13 mouse cellular contexts compared by ENCODE assay signal in the genomic region with DNA sequence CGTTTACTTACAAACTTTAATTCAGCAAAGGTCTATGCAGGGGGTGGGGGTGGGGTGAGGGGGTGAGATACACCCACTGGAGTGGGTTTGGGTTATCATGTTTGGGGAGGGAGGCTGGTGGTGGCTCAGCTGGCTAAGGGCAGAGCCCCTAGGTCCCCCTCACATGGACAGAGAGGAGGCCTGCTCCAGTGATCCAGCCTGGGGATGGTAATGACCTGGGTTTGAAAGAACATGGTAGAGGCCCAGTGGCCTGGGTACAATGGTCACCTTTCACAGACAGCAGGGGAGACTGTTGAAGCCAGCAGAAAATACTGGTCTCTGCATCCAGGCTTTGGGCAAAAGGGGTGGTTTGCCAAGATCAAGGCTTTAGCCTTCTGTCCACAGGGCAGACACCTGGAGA. TPM values are rescaled to one million over a fixed set of nuclear protein-coding genes. Genes with fewer than 3 reads are reported as not detected.
DNase-seq lines count a peak whose midpoint lies in the region; ATAC-seq and TF ChIP-seq lines count a peak whose summit lies in the region.
"Had no signal": no experiment of that assay in that cellular context is flagged by ENCODE, and none has a peak within 500 bp of the region (broad histone marks: within the 10 kb centered on the region; RNA-seq: fewer than 3 reads in every experiment).

No protein-coding gene starts in this region.

- H3K79me2 ChIP-seq in MEL (ENCODE audit: control insufficient read depth, insufficient read depth, low read length, poor library complexity): peaks cover 35% of the 10 kb centered on the region

- no peak for TF ChIP-seq CTCF in MEL (IDR thresholded peaks at IDR 0.05 in 2 of 3, conservative IDR thresholded peaks at IDR 0.05 in 1 of 3; ENCODE audit: control insufficient read depth in 1 of 3, insufficient read depth in 1 of 3, low read depth in 2 of 3, low read length in 3 of 3, poor library complexity in 1 of 3, severe bottlenecking in 1 of 3)
- TF ChIP-seq CTCF in liver, embryonic 14.5 days (IDR thresholded peaks at IDR 0.05; ENCODE audit: low read depth): no peak

- 74% methylated on average over 1 of the region's 1 CpGs for WGBS in heart, embryonic 13.5 days
- WGBS in lung, embryonic 16.5 days: 82% methylated on average over 1 of the region's 1 CpGs
- WGBS in liver, embryonic 14.5 days (ENCODE audit: insufficient replicate concordance): 71% methylated on average over 1 of the region's 1 CpGs

- no peak for TF ChIP-seq EP300 in MEL (IDR thresholded peaks at IDR 0.05; ENCODE audit: low read depth in 1 of 2, low read length in 2 of 2)
- TF ChIP-seq EP300 in liver, embryonic 14.5 days (IDR thresholded peaks at IDR 0.05; ENCODE audit: low read depth): no peak

- peaks cover 19% of the 10 kb centered on the region for H3K4me1 ChIP-seq in heart, embryonic 13.5 days
- H3K4me1 ChIP-seq in lung, embryonic 16.5 days (replicated peaks; ENCODE audit: control insufficient read depth, insufficient read depth, low read length): peaks cover 7% of the 10 kb centered on the region
- peaks cover 9 to 17% of the 10 kb centered on the region in 2 experiments; a peak in 3 of 4 replicates for H3K4me1 ChIP-seq in MEL (ENCODE audit: control insufficient read depth in 1 of 2, insufficient read depth in 2 of 2, low read length in 2 of 2)
- H3K4me1 ChIP-seq in liver, embryonic 14.5 days (replicated peaks; ENCODE audit: control insufficient read depth in 2 of 2, insufficient read depth in 2 of 2, low read length in 1 of 2): peaks cover 8 to 16% of the 10 kb centered on the region in 2 experiments

- no peak for TF ChIP-seq POLR2A in MEL (IDR thresholded peaks at IDR 0.05; ENCODE audit: control insufficient read depth in 1 of 2, insufficient read depth in 1 of 2, low read depth in 1 of 2, low read length in 2 of 2, poor library complexity in 1 of 2)

- no peaks in the 10 kb centered on the region for H3K9me3 ChIP-seq in heart, embryonic 13.5 days
- no peaks in the 10 kb centered on the region for H3K9me3 ChIP-seq in lung, embryonic 16.5 days (ENCODE audit: control insufficient read depth, low read length)
- H3K9me3 ChIP-seq in MEL (replicated peaks; ENCODE audit: insufficient read depth, low read length): no peaks in the 10 kb centered on the region
- H3K9me3 ChIP-seq in liver, embryonic 14.5 days (ENCODE audit: control insufficient read depth, low read length): no peaks in the 10 kb centered on the region

- TF ChIP-seq RAD21 in MEL (IDR thresholded peaks at IDR 0.05; ENCODE audit: low read depth, low read length): no peak

- no peak for ATAC-seq in heart, embryonic 13.5 days (ENCODE audit: extremely low read depth, insufficient number of reproducible peaks, low FRiP score, low TSS enrichment)
- ATAC-seq in lung, embryonic 16.5 days (ENCODE audit: low read depth): no peak
- ATAC-seq in liver, embryonic 14.5 days (ENCODE audit: insufficient read depth): no peak

- H3K9ac ChIP-seq in heart, embryonic 13.5 days: no peak overlapping the region
- H3K9ac ChIP-seq in lung, embryonic 16.5 days (ENCODE audit: low read length): no peak overlapping the region
- peak overlapping the region; percentile 68 for H3K9ac ChIP-seq in MEL (ENCODE audit: control insufficient read depth, low read depth, low read length, poor library complexity, severe bottlenecking)
- no peak overlapping the region for H3K9ac ChIP-seq in liver, embryonic 14.5 days (replicated peaks)

- H3K27ac ChIP-seq in heart, embryonic 13.5 days (replicated peaks): peak overlapping the region; percentile 71; the same call in 1 of the 2 replicates
- H3K27ac ChIP-seq in lung, embryonic 16.5 days (ENCODE audit: low read length): peak overlapping the region; percentile 62; the same call in 1 of the 2 replicates
- H3K27ac ChIP-seq in MEL (ENCODE audit: control insufficient read depth, low read depth, low read length): no peak overlapping the region
- no peak overlapping the region for H3K27ac ChIP-seq in liver, embryonic 14.5 days

- peaks cover 79% of the 10 kb centered on the region for H3K36me3 ChIP-seq in heart, embryonic 13.5 days
- H3K36me3 ChIP-seq in lung, embryonic 16.5 days (ENCODE audit: control insufficient read depth, insufficient read depth, low read length): peaks cover 37% of the 10 kb centered on the region
- peaks cover 19 to 32% of the 10 kb centered on the region in 2 experiments for H3K36me3 ChIP-seq in MEL (ENCODE audit: control insufficient read depth in 1 of 2, insufficient read depth in 2 of 2, low read length in 2 of 2)
- H3K36me3 ChIP-seq in liver, embryonic 14.5 days (replicated peaks; ENCODE audit: control insufficient read depth, insufficient read depth, low read depth): peaks cover 40% of the 10 kb centered on the region

- no peak overlapping the region for H3K4me2 ChIP-seq in heart, embryonic 13.5 days
- H3K4me2 ChIP-seq in lung, embryonic 16.5 days (ENCODE audit: low read depth, low read length): 0 out of 2 replicates have a peak overlapping the region, but pooled peaks have one; percentile 78
- H3K4me2 ChIP-seq in liver, embryonic 14.5 days (ENCODE audit: low read depth): peak overlapping the region; percentile 95

- H3K4me3 ChIP-seq in heart, embryonic 13.5 days: no peak overlapping the region
- no peak overlapping the region for H3K4me3 ChIP-seq in lung, embryonic 16.5 days (ENCODE audit: low read length)
- peak overlapping the region in 1 of 2 experiments; percentile 62; a peak in 2 of 4 replicates for H3K4me3 ChIP-seq in MEL (ENCODE audit: control insufficient read depth in 1 of 2, insufficient read depth in 1 of 2, low read depth in 2 of 2, low read length in 2 of 2)
- no peak overlapping the region for H3K4me3 ChIP-seq in liver, embryonic 14.5 days (ENCODE audit: insufficient read depth in 1 of 2, low read depth in 2 of 2, low read length in 2 of 2)

- intact Hi-C loops in heart, postnatal 25 days (cut with DNase I): loop anchor here (5.0 kb wide), 1 partner anchor 63 kb away; no protein-coding TSS in a partner anchor

- DNase-seq in heart, postnatal 25 days (ENCODE audit: low spot score): no peak
- no peak for DNase-seq in lung, postnatal 25 days (ENCODE audit: low spot score)
- DNase-seq in MEL (ENCODE audit: low read depth, low spot score): no peak
- DNase-seq in liver, embryonic 14.5 days (ENCODE audit: low read depth in 3 of 3, low spot score in 3 of 3): no peak
- DNase-seq in thymus, postnatal 14 days: no peak
- no peak for DNase-seq in layer of hippocampus, adult 9-11 months
- DNase-seq: adrenal gland, postnatal 10 days; cerebellum, adult 11 months; forebrain, postnatal 0 days; spleen, adult 18-20 months had no signal

- no peaks in the 10 kb centered on the region for H3K27me3 ChIP-seq in heart, embryonic 13.5 days (replicated peaks)
- no peaks in the 10 kb centered on the region for H3K27me3 ChIP-seq in lung, embryonic 16.5 days (ENCODE audit: control insufficient read depth, insufficient read depth, low read depth, low read length)
- no peaks in the 10 kb centered on the region for H3K27me3 ChIP-seq in MEL (ENCODE audit: control insufficient read depth in 1 of 2, insufficient read depth in 2 of 2, low read length in 2 of 2)
- H3K27me3 ChIP-seq in liver, embryonic 14.5 days (ENCODE audit: control insufficient read depth, insufficient read depth, low read length): no peaks in the 10 kb centered on the region

RNA-seq across cellular contexts. Expression of a gene that starts 0.8 kb away (rescaled TPM):
- polyA plus RNA-seq in heart, embryonic 13.5 days (2015; fragmentation: Nextera tagmentation; extraction: Ambion mirVana): 51.1 and 53.4 TPM in 2 replicates
- 10 to 100 TPM; 33.6 to 36.5 TPM for total RNA-seq in heart, postnatal 25 days (2021)
- 44.1 and 46.5 TPM in 2 replicates for polyA plus RNA-seq in lung, embryonic 16.5 days (2015; fragmentation: Nextera tagmentation; extraction: Ambion mirVana)
- total RNA-seq in MEL (2012; rRNA removed): 198 and 247 TPM in 2 replicates
- 100 to 1,000 TPM; 305 to 361 TPM for polyA plus RNA-seq in MEL (2012; ENCODE audit: insufficient read depth in 1 of 2, insufficient read length in 2 of 2, low read depth in 1 of 2, low replicate concordance in 2 of 2, missing spikeins in 1 of 2)
- polyA plus RNA-seq in liver, embryonic 14.5 days (2012; rRNA removed): 27.5 and 31.1 TPM in 2 replicates
- 37.3 and 37.9 TPM in 2 replicates for polyA plus RNA-seq in liver, embryonic 14.5 days (2014; fragmentation: Nextera tagmentation; extraction: Ambion mirVana)

RNA-seq across cellular contexts. Expression of a gene that starts 1.3 kb away (rescaled TPM):
- 0.36 and 0.55 TPM in 2 replicates for polyA plus RNA-seq in heart, embryonic 13.5 days (2015; fragmentation: Nextera tagmentation; extraction: Ambion mirVana)
- total RNA-seq in heart, postnatal 25 days (2021): under 1 TPM in 1 of 2 experiments, not detected in 1; 0.13 TPM
- 0.09 and 0.49 TPM in 2 replicates for polyA plus RNA-seq in lung, embryonic 16.5 days (2015; fragmentation: Nextera tagmentation; extraction: Ambion mirVana)
- total RNA-seq in MEL (2012; rRNA removed): 4.6 and 6.4 TPM in 2 replicates
- polyA plus RNA-seq in MEL (2012; ENCODE audit: insufficient read depth in 1 of 2, insufficient read length in 2 of 2, low read depth in 1 of 2, low replicate concordance in 2 of 2, missing spikeins in 1 of 2): 1 to 10 TPM in 1 of 2 experiments, not detected in 1; 8.3 TPM
- polyA plus RNA-seq in liver, embryonic 14.5 days (2012; rRNA removed): 0.47 and 0.94 TPM in 2 replicates
- 0.32 and 0.46 TPM in 2 replicates for polyA plus RNA-seq in liver, embryonic 14.5 days (2014; fragmentation: Nextera tagmentation; extraction: Ambion mirVana)

RNA-seq across cellular contexts. Expression of a gene that starts 7.3 kb away (rescaled TPM):
- 0.51 and 0.87 TPM in 2 replicates for polyA plus RNA-seq in heart, embryonic 13.5 days (2015; fragmentation: Nextera tagmentation; extraction: Ambion mirVana)
- not detected for total RNA-seq in heart, postnatal 25 days (2021)
- 1.1 and 1.2 TPM in 2 replicates for polyA plus RNA-seq in lung, embryonic 16.5 days (2015; fragmentation: Nextera tagmentation; extraction: Ambion mirVana)
- 1.1 and 1.5 TPM in 2 replicates for total RNA-seq in MEL (2012; rRNA removed)
- 1 to 10 TPM in 1 of 2 experiments, not detected in 1; 8.0 TPM for polyA plus RNA-seq in MEL (2012; ENCODE audit: insufficient read depth in 1 of 2, insufficient read length in 2 of 2, low read depth in 1 of 2, low replicate concordance in 2 of 2, missing spikeins in 1 of 2)
- polyA plus RNA-seq in liver, embryonic 14.5 days (2012; rRNA removed): 0.21 and 0.49 TPM in 2 replicates
- 0.57 TPM in 1 of 2 replicates, not detected in the other for polyA plus RNA-seq in liver, embryonic 14.5 days (2014; fragmentation: Nextera tagmentation; extraction: Ambion mirVana)
- total RNA-seq: adrenal gland, postnatal 10 days; forebrain, postnatal 0 days had no signal
- polyA plus RNA-seq: gonadal fat pad, adult 2 months had no signal

RNA-seq across cellular contexts. Expression of a gene that starts 17.6 kb away (rescaled TPM):
- polyA plus RNA-seq in heart, embryonic 13.5 days (2015; fragmentation: Nextera tagmentation; extraction: Ambion mirVana): 1.6 and 1.7 TPM in 2 replicates
- total RNA-seq in heart, postnatal 25 days (2021): 1 to 10 TPM in 1 of 2 experiments, under 1 TPM in 1; 0.86 to 1.5 TPM
- 1.2 and 3.3 TPM in 2 replicates for polyA plus RNA-seq in lung, embryonic 16.5 days (2015; fragmentation: Nextera tagmentation; extraction: Ambion mirVana)
- 42.1 and 47.8 TPM in 2 replicates for total RNA-seq in MEL (2012; rRNA removed)
- polyA plus RNA-seq in MEL (2012; ENCODE audit: insufficient read depth in 1 of 2, insufficient read length in 2 of 2, low read depth in 1 of 2, low replicate concordance in 2 of 2, missing spikeins in 1 of 2): 100 to 1,000 TPM in 1 of 2 experiments, 10 to 100 TPM in 1; 38.9 to 191 TPM
- 2.4 and 5.6 TPM in 2 replicates for polyA plus RNA-seq in liver, embryonic 14.5 days (2012; rRNA removed)
- 0.91 and 1.5 TPM in 2 replicates for polyA plus RNA-seq in liver, embryonic 14.5 days (2014; fragmentation: Nextera tagmentation; extraction: Ambion mirVana)

RNA-seq across cellular contexts. Expression of a gene that starts 17.6 kb away (rescaled TPM):
- polyA plus RNA-seq in heart, embryonic 13.5 days (2015; fragmentation: Nextera tagmentation; extraction: Ambion mirVana): 45.2 and 47.3 TPM in 2 replicates
- total RNA-seq in heart, postnatal 25 days (2021): 10 to 100 TPM; 25.8 to 27.9 TPM
- polyA plus RNA-seq in lung, embryonic 16.5 days (2015; fragmentation: Nextera tagmentation; extraction: Ambion mirVana): 56.8 and 69.1 TPM in 2 replicates
- 50.0 and 60.1 TPM in 2 replicates for total RNA-seq in MEL (2012; rRNA removed)
- 100 to 1,000 TPM in 1 of 2 experiments, not detected in 1; 291 TPM for polyA plus RNA-seq in MEL (2012; ENCODE audit: insufficient read depth in 1 of 2, insufficient read length in 2 of 2, low read depth in 1 of 2, low replicate concordance in 2 of 2, missing spikeins in 1 of 2)
- 21.4 and 23.4 TPM in 2 replicates for polyA plus RNA-seq in liver, embryonic 14.5 days (2012; rRNA removed)
- polyA plus RNA-seq in liver, embryonic 14.5 days (2014; fragmentation: Nextera tagmentation; extraction: Ambion mirVana): 23.4 and 28.4 TPM in 2 replicates

Comparison
In these comparisons a context has a peak if more than half of its experiments do, and no peak if none do; other contexts are left out.
1. H3K27ac ChIP-seq: peak in heart, embryonic 13.5 days (single experiment) and lung, embryonic 16.5 days (single experiment); none in MEL (single experiment) and liver, embryonic 14.5 days (single experiment).